Mouse (Mus musculus): ENCODE data around the gene Tgfbr2. TPM values are rescaled to one million over a fixed set of nuclear protein-coding genes. Genes with fewer than 3 reads are reported as not detected.

Gene Tgfbr2
- polyA plus RNA-seq, 1 experiment, result 11.8 TPM

- TF ChIP-seq CTCF (IDR thresholded peaks at IDR 0.05; ENCODE audit: extremely low read depth, insufficient read depth, low read length) (no peak), POLR2A (IDR thresholded peaks at IDR 0.05; ENCODE audit: extremely low read depth, insufficient read depth, low read length) (no peak)
- Histone ChIP-seq H3K27ac (ENCODE audit: insufficient read depth, low read length) (peak overlapping the region; percentile 82), H3K4me1 (ENCODE audit: control insufficient read depth, insufficient read depth, low read length) (no peaks in the 10 kb centered on the region), H3K4me3 (ENCODE audit: insufficient read depth, low read length) (no peak overlapping the region)
Observed at GRCm38 (mm10) chr9:116166363-116166762, 8.8 kb downstream of the Tgfbr2 start.

- Histone ChIP-seq H3K27ac (ENCODE audit: insufficient read depth, low read length) (no peak overlapping the region), H3K4me3 (ENCODE audit: insufficient read depth, low read length) (no peak overlapping the region), H3K4me1 (ENCODE audit: control insufficient read depth, insufficient read depth, low read length) (no peaks in the 10 kb centered on the region)
- TF ChIP-seq POLR2A (IDR thresholded peaks at IDR 0.05; ENCODE audit: extremely low read depth, insufficient read depth, low read length) (no peak), CTCF (IDR thresholded peaks at IDR 0.05; ENCODE audit: extremely low read depth, insufficient read depth, low read length) (no peak)
Observed at GRCm38 (mm10) chr9:116163883-116164282, 11.3 kb downstream of the Tgfbr2 start.

DNA sequence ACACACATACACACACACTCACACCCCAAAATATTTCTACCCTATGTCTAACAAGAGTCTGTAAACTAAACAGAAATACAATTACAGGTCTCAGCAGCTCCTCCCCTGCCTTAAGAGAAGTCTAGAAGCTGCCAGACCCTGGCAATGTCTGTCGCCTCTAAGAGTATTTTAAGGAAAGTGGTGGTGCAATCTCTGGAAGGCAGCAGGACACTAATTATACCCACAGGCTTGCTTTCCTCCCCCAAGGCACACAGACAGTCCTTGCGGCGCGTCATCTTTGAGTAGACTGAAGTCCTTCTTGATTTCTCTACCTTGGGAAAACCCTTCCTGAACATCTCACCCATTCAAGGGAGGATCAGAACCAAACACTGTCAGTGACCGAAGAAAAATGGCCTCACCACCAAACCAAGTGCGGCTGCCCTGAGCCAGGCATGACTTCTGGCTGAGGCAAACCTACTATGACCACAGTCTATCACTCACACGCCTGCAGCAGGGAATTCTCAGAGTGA, 12.2 kb downstream of the Tgfbr2 start:
- TF ChIP-seq CTCF (IDR thresholded peaks at IDR 0.05; ENCODE audit: extremely low read depth, insufficient read depth, low read length), result no peak
- Histone ChIP-seq H3K27ac (ENCODE audit: insufficient read depth, low read length) (no peak overlapping the region), H3K4me3 (ENCODE audit: insufficient read depth, low read length) (no peak overlapping the region), H3K4me1 (ENCODE audit: control insufficient read depth, insufficient read depth, low read length) (no peaks in the 10 kb centered on the region)

GRCm38 (mm10) chr9:116160860-116161259, 14.3 kb downstream of the Tgfbr2 start:
- TF ChIP-seq CTCF (IDR thresholded peaks at IDR 0.05; ENCODE audit: extremely low read depth, insufficient read depth, low read length), result no peak
- no peak for TF ChIP-seq POLR2A (IDR thresholded peaks at IDR 0.05; ENCODE audit: extremely low read depth, insufficient read depth, low read length)
- H3K4me3 ChIP-seq (ENCODE audit: insufficient read depth, low read length), result no peak overlapping the region
- no peak overlapping the region for H3K27ac ChIP-seq (ENCODE audit: insufficient read depth, low read length)
- no peaks in the 10 kb centered on the region for H3K4me1 ChIP-seq (ENCODE audit: control insufficient read depth, insufficient read depth, low read length)

DNA sequence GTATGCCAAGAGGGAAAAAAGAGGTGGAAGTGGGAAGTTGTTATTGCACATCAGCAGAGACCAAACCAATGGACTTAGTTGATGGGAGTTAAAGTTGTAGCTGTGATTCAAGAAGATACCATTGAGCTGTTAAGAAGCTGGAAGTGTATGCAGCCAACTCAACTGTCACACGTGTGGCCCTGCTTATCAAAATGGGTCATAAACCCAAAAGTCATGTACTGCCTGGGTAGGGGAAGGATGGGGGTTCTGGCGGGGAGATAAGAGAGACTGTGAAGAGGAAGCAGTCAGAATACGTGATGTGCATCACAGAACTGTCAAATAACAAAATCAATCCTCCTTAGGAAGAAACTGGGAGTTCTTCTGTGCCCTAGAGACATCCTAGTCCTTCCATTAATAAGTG, 15.1 kb downstream of the Tgfbr2 start:
- no peak overlapping the region for H3K4me3 ChIP-seq (ENCODE audit: insufficient read depth, low read length)
- H3K27ac ChIP-seq (ENCODE audit: insufficient read depth, low read length), result no peak overlapping the region
- H3K4me1 ChIP-seq (ENCODE audit: control insufficient read depth, insufficient read depth, low read length), result no peaks in the 10 kb centered on the region
- TF ChIP-seq CTCF (IDR thresholded peaks at IDR 0.05; ENCODE audit: extremely low read depth, insufficient read depth, low read length) (no peak), POLR2A (IDR thresholded peaks at IDR 0.05; ENCODE audit: extremely low read depth, insufficient read depth, low read length) (no peak)

DNA sequence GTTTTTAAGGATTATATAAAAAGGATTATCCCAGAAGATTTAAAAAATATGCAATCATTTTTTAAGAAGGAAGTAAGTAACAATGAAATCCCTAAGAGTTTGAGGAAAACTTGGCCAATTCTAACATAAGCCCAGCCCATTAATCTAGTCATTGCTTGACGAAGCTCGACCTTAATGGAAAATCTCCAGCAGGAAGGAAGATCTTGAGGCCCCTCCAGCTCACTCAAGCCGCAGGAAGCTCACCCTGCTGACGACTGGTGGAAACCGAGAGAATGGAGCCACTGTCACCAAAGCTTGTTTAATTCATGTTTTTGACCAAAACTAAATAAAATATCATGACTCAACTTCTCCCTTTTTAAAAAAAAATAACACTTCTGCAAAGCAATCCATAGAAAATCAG, 18.7 kb downstream of the Tgfbr2 start:
- H3K4me3 ChIP-seq (ENCODE audit: insufficient read depth, low read length), result no peak overlapping the region
- H3K4me1 ChIP-seq (ENCODE audit: control insufficient read depth, insufficient read depth, low read length), result no peaks in the 10 kb centered on the region
- H3K27ac ChIP-seq (ENCODE audit: insufficient read depth, low read length), result no peak overlapping the region
- TF ChIP-seq CTCF (IDR thresholded peaks at IDR 0.05; ENCODE audit: extremely low read depth, insufficient read depth, low read length), result no peak
- no peak for TF ChIP-seq POLR2A (IDR thresholded peaks at IDR 0.05; ENCODE audit: extremely low read depth, insufficient read depth, low read length)

DNA sequence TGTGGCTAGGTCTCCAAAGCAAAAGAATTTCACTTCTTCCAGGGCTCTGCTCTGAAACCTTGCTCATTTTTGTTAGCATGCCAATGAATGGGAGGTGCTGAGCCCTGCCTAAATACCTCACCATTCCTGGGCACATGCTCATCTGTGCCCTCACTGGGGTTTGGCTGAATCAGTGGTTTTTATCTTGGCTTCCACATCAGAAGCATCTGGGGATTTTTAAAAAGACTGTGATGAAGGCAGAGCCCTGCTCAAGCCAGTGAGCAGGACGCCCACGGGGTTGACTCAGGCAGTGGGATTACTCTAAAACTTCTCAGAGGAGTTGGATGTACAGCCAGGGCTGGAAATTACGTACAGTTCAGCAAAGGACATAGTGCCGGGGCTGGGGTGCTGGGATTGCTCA, 22.3 kb downstream of the Tgfbr2 start:
- no peak overlapping the region for H3K27ac ChIP-seq (ENCODE audit: insufficient read depth, low read length)
- H3K4me1 ChIP-seq (ENCODE audit: control insufficient read depth, insufficient read depth, low read length), result peaks cover 1% of the 10 kb centered on the region; the same call in 1 of the 2 replicates
- TF ChIP-seq CTCF (IDR thresholded peaks at IDR 0.05; ENCODE audit: extremely low read depth, insufficient read depth, low read length) (no peak), POLR2A (IDR thresholded peaks at IDR 0.05; ENCODE audit: extremely low read depth, insufficient read depth, low read length) (no peak)

DNA sequence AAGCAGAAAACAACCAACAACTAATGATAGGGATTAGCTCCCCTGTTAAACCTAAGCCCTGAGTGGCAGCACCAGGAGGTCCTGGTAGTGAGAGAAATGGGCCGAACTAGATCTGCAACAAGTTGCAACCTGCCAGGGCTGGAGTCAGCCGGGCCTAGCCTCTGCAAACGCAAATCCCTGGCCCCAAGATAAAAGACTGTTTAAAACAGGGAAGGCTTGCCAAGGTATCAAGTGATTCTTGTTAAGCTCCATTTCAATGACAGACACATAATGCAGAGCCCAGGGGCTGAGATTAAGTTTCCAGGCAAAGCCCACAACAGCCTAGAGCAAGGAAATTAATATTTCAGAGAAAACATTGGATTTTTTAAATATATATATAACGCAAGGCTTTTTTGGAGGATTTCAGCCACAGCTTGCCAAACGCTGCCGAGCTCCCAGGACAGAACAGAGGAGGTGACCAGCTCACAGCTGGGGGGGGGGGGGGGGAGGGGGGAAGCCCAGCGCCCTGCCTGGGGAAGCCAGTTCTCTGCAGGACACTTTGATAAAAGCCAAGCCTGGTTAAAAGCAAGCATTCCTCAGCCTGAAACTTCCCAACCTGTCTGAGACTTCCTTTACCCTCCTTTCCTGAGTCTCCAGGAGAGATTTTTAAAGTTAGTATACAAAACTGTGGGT, 24.3 kb downstream of the Tgfbr2 start:
- peaks cover 1% of the 10 kb centered on the region; the same call in 1 of the 2 replicates for H3K4me1 ChIP-seq (ENCODE audit: control insufficient read depth, insufficient read depth, low read length)
- H3K27ac ChIP-seq (ENCODE audit: insufficient read depth, low read length), result no peak overlapping the region
- H3K4me3 ChIP-seq (ENCODE audit: insufficient read depth, low read length), result no peak overlapping the region
- TF ChIP-seq POLR2A (IDR thresholded peaks at IDR 0.05; ENCODE audit: extremely low read depth, insufficient read depth, low read length) (no peak), CTCF (IDR thresholded peaks at IDR 0.05; ENCODE audit: extremely low read depth, insufficient read depth, low read length) (no peak)

More for the DNA sequence above, 22.3 kb downstream of the Tgfbr2 start:
- H3K4me3 ChIP-seq (ENCODE audit: insufficient read depth, low read length), result no peak overlapping the region

DNA sequence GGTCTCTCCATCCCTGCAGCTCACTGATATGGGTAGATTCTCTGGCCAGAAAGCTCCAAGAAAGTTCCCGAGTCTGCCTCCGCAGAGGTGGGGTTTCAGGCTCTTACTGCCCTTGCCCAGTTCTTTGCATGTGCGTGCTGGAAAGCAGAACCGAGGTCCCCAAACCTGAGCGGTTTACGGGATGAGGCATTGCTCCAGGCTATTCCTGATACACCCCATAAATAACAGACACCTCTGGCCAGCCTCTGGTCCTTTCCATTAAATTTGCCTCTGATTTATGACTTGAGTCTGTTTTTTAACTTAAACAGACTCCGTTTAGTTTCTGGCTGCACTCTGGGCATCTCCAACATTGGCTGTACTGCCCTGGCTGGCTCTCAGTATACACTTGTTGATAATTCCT, 26.4 kb downstream of the Tgfbr2 start:
- no peak for TF ChIP-seq POLR2A (IDR thresholded peaks at IDR 0.05; ENCODE audit: extremely low read depth, insufficient read depth, low read length)
- H3K27ac ChIP-seq (ENCODE audit: insufficient read depth, low read length), result no peak overlapping the region
- no peak overlapping the region for H3K4me3 ChIP-seq (ENCODE audit: insufficient read depth, low read length)
- H3K4me1 ChIP-seq (ENCODE audit: control insufficient read depth, insufficient read depth, low read length), result peaks cover 1% of the 10 kb centered on the region; the same call in 1 of the 2 replicates

GRCm38 (mm10) chr9:116146235-116146634, 28.9 kb downstream of the Tgfbr2 start:
- Histone ChIP-seq H3K27ac (ENCODE audit: insufficient read depth, low read length) (peak overlapping the region; percentile 64; the same call in 1 of the 2 replicates), H3K4me3 (ENCODE audit: insufficient read depth, low read length) (no peak overlapping the region), H3K4me1 (ENCODE audit: control insufficient read depth, insufficient read depth, low read length) (no peaks in the 10 kb centered on the region; the same call in 1 of the 2 replicates)
- no peak for TF ChIP-seq POLR2A (IDR thresholded peaks at IDR 0.05; ENCODE audit: extremely low read depth, insufficient read depth, low read length)
- no peak for TF ChIP-seq CTCF (IDR thresholded peaks at IDR 0.05; ENCODE audit: extremely low read depth, insufficient read depth, low read length)

Data from cortical plate, adult 2 months (tissue).